Mouse (Mus musculus) olfactory bulb, adult 2 months (tissue): Measurements from ENCODE around the gene Tmem108. TPM values are rescaled to one million over a fixed set of nuclear protein-coding genes. Genes with fewer than 3 reads are reported as not detected.
A peak's percentile ranks its signal among the peaks of the same experiment; 100 is the strongest.

Experiments used
- H3K27ac ChIP-seq: fragments of 200-500 bp; 2 replicates; pipeline ENCODE4 v1.5.1; 2012; ENCODE audit warnings: low read depth, low read length; ENCODE audit not compliant: insufficient read depth
- H3K4me1 ChIP-seq: fragments of 200-500 bp; 2 replicates; pipeline ENCODE4 v1.6.1; 2012; ENCODE audit warnings: low read length; ENCODE audit not compliant: control insufficient read depth, insufficient read depth
- H3K4me3 ChIP-seq: fragments of 200-500 bp; 2 replicates; pipeline ENCODE4 v1.5.1; 2012; ENCODE audit warnings: mild to moderate bottlenecking, low read depth, low read length, moderate library complexity; ENCODE audit not compliant: insufficient read depth
- CTCF ChIP-seq: fragments of 200-500 bp; IDR thresholded peaks from 2 replicates; pipeline ENCODE4 v1.5.1; 2012; ENCODE audit warnings: low read depth, mild to moderate bottlenecking, low read length, moderate library complexity; ENCODE audit not compliant: insufficient read depth
- POLR2A ChIP-seq: fragments of 200-500 bp; IDR thresholded peaks from 2 replicates; pipeline ENCODE4 v1.6.1; 2012; ENCODE audit warnings: mild to moderate bottlenecking, low read depth, low read length, moderate library complexity; ENCODE audit not compliant: insufficient read depth
- WGBS: fragments of 180-500 bp; shearing (Covaris S2); methylation state at CpG from one replicate; pipeline ENCODE4 v1.1.7; 2018; 5-methylcytosine and 5-hydroxymethylcytosine counted together
- polyA plus RNA-seq: library from polyadenylated mRNA; stranded (reverse); fragments of >200 nt; gene quantifications from 2 replicates; pipeline ENCODE4 v1.2.4, GENCODE M21; 2012; ENCODE audit warnings: low replicate concordance; ENCODE audit not compliant: missing spikeins, insufficient read depth, insufficient read length

Gene Tmem108
- polyA plus RNA-seq, 1 experiment = not detected

DNA sequence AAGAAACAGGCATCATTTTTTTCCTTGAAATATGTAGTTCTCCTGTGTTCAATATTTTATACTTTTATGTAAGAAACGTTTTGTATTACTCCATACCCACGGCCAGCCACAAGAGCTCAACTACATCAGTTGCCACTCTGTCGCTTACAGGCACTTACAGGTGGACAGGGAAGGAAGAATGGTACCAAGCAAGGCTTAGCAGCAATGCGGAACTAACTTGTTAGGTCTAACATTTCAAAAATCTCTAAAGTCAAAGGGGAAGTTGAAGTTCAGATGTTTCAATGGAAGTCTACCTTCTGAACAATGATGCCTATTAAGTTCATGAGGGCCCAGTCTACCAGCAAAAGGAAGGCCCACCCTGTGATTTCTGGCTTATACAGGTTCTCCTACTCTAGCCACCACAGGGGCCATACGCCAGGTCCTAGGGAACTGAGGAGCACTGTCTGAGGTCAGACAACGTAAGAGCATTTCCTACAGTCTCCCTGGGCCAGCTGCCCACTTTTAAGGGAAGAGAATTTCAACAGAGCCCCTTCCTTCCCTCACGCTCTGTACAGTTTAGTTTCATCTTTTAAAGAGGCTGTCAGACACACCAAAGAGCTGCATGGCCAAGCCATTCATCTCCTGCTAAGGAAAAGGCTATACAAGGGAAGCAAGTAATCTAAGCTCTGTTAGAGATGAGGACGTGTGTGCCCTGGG is 141.0 kb downstream of the Tmem108 start:
- H3K4me1 ChIP-seq = peaks cover 7% of the 10 kb centered on the region
- 92% methylated on average over 8 of the region's 8 CpGs for WGBS
- H3K4me3 ChIP-seq = no peak overlapping the region
- no peak for TF ChIP-seq CTCF
- TF ChIP-seq POLR2A = no peak
- no peak overlapping the region for H3K27ac ChIP-seq

DNA sequence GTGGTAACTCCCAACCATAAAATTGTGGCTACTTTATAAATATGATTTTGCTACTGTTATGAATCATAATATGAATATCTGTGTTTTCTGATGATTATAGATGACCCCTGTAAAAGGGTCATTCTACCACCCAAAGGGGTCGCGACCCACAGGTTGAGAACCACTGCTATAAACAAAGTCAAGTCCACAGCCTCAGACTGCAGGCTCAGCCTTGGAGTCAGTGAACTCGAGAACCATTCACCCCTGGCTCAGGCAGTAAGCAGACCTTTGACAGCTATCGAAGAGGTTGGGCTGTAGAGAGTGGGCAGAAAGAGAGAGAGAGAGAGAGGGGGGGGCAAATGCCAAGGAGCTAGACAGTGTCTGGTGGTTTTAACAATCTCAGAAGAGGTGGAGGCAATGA is 147.4 kb downstream of the Tmem108 start:
- WGBS = 96% methylated on average over 4 of the region's 4 CpGs
- no peak overlapping the region for H3K4me3 ChIP-seq
- H3K27ac ChIP-seq = no peak overlapping the region
- H3K4me1 ChIP-seq = no peaks in the 10 kb centered on the region
- TF ChIP-seq CTCF = no peak
- TF ChIP-seq POLR2A = no peak

DNA sequence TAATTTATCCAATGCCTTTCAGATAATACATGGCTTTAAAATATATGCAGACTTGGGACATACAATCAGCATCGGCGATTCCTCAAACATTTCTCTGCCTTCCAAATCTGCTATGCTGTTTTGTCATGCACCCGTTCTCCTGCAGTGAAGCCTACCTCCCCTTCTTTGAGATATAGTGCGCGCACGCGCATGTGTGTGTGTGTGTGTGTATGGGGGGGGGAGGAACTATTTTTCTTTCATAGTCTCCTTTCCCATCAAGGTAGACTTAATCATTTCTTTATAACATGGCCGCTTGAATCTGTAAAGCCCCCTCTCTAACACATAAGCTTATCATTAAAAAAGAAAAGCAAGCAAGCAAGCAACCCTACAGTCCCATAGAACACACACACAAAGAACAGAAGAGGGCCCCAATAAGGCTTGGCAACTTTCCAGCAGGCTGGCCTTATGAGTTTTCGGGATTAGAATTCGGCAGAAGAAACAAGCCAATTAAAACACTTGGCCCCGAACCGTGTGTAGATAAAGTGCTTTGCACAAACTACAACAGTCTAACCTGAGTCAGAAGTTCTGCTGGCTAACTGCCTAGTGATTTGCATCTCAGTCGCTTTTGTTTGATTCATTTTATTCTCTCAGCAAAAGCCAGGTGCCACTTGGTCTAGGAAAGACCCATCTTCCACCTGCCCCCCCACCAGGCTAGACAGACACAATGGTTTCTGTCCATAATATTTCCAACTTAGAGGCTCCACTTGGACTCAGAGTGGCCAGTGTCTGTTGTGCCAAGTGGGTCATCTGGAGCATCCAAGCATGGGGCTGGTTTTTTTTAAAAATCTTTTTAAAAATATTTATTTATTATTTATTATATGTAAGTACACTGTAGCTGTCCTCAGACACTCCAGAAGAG is 153.2 kb downstream of the Tmem108 start:
- H3K4me1 ChIP-seq = peaks cover 6% of the 10 kb centered on the region; the same call in 1 of the 2 replicates
- no peak overlapping the region for H3K4me3 ChIP-seq
- no peak overlapping the region for H3K27ac ChIP-seq
- 65% methylated on average over 13 of the region's 13 CpGs for WGBS
- TF ChIP-seq POLR2A (no peak), CTCF (no peak)

DNA sequence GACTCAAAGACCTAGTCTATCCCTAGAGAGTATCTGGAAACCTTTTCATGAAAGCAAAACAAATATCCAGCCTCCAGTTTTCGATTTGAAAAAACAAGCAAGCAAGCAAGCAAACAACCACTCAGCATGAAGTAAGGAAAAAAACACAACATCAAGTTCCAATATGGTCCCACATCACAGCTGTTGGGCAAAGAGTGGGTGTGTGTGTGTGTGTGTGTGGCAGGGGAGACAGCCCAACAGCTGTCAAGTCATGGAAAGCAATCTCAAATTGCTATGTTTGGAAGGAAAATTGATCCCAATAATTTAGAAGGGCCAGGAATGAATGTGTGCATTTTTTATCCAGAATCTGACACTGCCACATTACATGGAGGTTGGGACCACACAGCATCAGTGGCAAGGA is 155.6 kb downstream of the Tmem108 start:
- H3K27ac ChIP-seq = 0 out of 2 replicates have a peak overlapping the region, but pooled peaks have one; percentile 27
- 24% methylated on average over 1 of the region's 1 CpGs for WGBS
- TF ChIP-seq POLR2A = no peak
- no peak for TF ChIP-seq CTCF

DNA sequence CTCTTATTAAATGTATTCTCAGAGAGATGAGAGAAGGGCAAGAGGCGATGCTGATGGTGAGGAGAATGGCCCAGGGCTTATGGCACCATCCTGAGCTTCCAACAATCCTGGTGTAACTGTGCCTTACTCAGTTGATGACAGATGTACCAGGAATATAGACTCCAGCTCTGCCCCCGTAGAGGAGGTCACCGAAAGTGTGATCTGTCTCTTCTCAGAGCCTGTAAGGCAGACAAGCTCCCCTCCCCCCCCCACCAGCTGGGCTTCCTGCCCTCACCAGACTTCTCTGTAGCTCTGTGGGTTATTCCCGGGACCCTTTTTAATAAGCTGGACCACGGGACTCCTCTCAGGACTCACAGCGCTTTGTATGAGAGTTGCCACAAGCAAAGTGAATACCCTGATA is 157.8 kb downstream of the Tmem108 start:
- 79% methylated on average over 6 of the region's 6 CpGs for WGBS
- H3K4me3 ChIP-seq = no peak overlapping the region
- TF ChIP-seq CTCF (no peak), POLR2A (no peak)
- peaks cover 6% of the 10 kb centered on the region; the same call in 1 of the 2 replicates for H3K4me1 ChIP-seq
- no peak overlapping the region for H3K27ac ChIP-seq

More for the DNA sequence above, 155.6 kb downstream of the Tmem108 start:
- Histone ChIP-seq H3K4me1 (peaks cover 6% of the 10 kb centered on the region; the same call in 1 of the 2 replicates), H3K4me3 (no peak overlapping the region)

DNA sequence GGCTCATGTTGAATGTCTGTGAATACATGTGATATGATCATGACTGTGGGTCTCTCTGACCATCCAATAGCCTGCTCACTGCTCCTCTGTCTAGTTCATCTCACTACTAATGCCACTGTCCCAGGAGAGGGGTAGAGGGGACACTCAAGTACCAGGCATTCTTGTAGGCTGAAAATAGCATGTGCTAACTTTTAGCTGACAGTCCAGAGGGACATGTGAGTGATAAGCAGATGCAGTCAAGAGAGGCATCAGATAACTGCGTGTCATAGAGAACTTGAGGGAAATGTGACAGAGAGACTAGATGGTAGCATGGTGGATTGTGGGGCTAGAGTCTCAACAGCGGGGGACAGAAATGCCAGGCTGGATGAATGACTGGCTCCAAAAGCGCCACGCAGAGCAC is 159.8 kb downstream of the Tmem108 start:
- H3K27ac ChIP-seq = no peak overlapping the region
- H3K4me1 ChIP-seq = peaks cover 4% of the 10 kb centered on the region; the same call in 1 of the 2 replicates
- TF ChIP-seq POLR2A (no peak), CTCF (no peak)
- WGBS = 94% methylated on average over 4 of the region's 4 CpGs
- no peak overlapping the region for H3K4me3 ChIP-seq

DNA sequence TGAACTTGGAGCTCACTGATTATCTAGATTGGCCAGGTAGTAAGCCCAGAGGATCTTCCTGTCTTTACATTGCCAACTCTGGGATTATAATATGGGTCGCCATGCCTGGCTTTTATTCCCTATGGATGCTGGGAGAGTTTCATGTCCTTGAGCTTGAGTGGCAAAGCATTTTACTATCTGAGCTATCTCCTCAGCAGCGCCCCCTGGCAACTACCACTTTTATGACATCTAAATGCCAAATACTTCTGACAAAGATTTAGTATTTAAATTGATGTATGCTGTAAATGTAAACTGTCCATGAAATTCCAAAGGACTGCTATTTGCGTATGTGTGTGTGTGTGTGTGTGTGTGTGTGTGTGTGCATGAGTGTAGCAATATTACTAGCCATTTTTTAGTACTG is 160.8 kb downstream of the Tmem108 start:
- Histone ChIP-seq H3K27ac (no peak overlapping the region), H3K4me3 (no peak overlapping the region), H3K4me1 (no peaks in the 10 kb centered on the region)
- 73% methylated on average over 3 of the region's 3 CpGs for WGBS
- TF ChIP-seq CTCF (no peak), POLR2A (no peak)

DNA sequence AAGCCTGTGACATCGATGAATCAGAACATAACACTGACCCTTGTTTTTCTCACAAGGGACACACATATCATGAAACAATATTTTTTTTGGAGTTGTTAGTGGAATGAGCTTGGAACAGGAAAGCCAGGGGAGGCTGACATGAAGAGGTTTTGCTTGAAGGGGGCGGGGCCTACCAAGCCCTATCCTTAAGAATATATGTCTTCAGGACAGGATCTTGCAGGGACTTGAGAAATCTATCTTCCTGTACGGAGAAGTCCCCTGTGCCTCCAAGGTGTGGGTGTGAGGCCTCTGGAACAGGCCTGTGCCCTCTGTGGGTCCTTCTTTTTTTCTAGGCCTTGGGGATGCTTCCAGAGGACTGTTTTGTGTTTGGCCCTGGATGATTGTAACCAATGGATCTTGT is 161.7 kb downstream of the Tmem108 start:
- TF ChIP-seq POLR2A = no peak
- no peak for TF ChIP-seq CTCF
- no peak overlapping the region for H3K27ac ChIP-seq
- no peak overlapping the region for H3K4me3 ChIP-seq
- WGBS = 95% methylated on average over 3 of the region's 3 CpGs
- 0 out of 2 replicates have a peak, but pooled peaks cover 2% of the 10 kb centered on the region for H3K4me1 ChIP-seq

DNA sequence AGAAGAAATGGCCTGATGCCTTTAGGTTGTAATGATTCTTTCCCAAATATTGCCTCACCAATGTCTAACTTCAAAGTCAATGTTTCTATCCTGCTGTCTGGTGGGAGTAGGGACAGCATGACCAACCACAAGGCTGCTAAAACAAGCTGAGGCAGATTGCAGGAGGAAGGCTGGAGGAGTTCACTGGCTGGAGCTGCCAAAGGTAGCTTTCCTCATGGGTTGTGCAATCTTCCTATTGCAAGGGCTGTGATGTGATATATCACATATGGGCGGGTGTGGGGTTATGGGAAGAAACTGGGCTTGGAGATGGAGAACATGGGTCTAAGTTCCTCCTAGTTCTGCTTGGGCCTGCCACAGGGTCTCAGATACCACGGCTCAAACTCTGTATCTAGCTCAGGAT is 163.8 kb downstream of the Tmem108 start:
- H3K4me1 ChIP-seq = peaks cover 3% of the 10 kb centered on the region; the same call in 1 of the 2 replicates
- H3K4me3 ChIP-seq = no peak overlapping the region
- TF ChIP-seq CTCF = no peak
- no peak for TF ChIP-seq POLR2A
- no peak overlapping the region for H3K27ac ChIP-seq
- WGBS = 94% methylated on average over 2 of the region's 2 CpGs
